Mouse (Mus musculus) adrenal gland, postnatal 0 days (tissue): ENCODE measurements around the gene Rasgrp4. TPM values are rescaled to one million over a fixed set of nuclear protein-coding genes. Genes with fewer than 3 reads are reported as not detected.

ENCODE experiments used
- polyA plus RNA-seq: library from polyadenylated mRNA; unstranded; fragments of >200 nt; fragmentation: Nextera tagmentation; extraction: Ambion mirVana; gene quantifications from 2 replicates; pipeline ENCODE4 v1.2.1, GENCODE M21; 2015

Gene Rasgrp4
- polyA plus RNA-seq: 0.65 and 0.72 TPM in 2 replicates

GRCm38 (mm10) chr7:29134693-29135386 is at the start of gene Rasgrp4:
Rasgrp4 (plus strand) TSS chr7:29134851.

GRCm38 (mm10) chr7:29124970-29125369 is 9.7 kb upstream of the Rasgrp4 start, which contains the start of gene Ryr1:
Ryr1 (minus strand) TSS chr7:29125179.

DNA sequence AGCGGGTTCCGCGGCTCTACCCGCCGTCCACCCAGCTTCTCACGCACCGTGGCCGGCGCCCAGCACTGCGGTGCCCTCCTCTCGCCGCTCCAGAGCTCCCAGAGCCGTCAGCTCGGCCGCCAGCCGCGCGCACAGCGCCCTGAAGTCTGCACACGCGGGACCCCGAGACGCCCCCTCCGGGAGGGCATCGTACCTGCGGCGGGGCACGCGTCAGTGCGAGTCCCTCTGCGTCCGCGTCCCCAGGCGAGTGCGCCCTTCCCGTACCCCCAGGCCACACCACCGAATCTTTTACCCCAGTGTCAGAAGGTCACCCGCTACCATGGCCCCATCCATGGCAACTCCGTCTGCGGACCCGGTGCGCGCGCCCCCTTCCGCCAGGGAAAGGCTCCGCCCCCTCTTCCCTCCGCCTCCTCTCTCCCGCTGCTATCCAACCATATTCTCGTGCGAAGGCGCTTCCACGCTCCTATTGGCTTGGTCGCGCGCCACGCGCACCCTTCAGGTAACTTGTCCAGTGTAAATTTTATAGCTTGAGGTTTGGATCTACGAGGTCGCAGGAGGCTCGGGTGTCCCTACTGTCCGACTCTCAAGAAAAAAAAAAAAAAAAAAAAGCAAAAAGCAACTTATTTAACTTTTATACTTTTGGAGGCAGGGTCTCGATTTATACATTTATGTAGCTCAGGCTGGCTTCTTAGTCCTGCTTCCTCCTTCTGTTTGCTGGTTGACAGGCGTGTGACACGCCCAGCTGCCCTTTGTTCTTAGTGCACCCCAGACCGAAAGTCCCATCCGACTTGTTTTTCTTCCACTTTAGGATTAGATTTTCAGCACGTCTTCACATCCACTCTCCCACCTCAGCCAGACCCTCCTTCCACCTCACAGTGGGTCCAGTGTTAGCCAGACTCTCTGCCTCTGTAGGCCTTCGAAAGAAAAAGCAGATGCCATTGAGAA is 21.5 kb downstream of the Rasgrp4 start, which contains the start of gene Fam98c:
Gene Fam98c, minus strand, starts transcription at position 397 of the 945 bp plus-strand sequence.

GRCm38 (mm10) chr7:29170066-29170754 is 35.6 kb downstream of the Rasgrp4 start, which contains the start of the genes Ggn and Spred3:
Ggn (plus strand) TSS chr7:29170210.
Spred3 (minus strand) TSS chr7:29170411.

DNA sequence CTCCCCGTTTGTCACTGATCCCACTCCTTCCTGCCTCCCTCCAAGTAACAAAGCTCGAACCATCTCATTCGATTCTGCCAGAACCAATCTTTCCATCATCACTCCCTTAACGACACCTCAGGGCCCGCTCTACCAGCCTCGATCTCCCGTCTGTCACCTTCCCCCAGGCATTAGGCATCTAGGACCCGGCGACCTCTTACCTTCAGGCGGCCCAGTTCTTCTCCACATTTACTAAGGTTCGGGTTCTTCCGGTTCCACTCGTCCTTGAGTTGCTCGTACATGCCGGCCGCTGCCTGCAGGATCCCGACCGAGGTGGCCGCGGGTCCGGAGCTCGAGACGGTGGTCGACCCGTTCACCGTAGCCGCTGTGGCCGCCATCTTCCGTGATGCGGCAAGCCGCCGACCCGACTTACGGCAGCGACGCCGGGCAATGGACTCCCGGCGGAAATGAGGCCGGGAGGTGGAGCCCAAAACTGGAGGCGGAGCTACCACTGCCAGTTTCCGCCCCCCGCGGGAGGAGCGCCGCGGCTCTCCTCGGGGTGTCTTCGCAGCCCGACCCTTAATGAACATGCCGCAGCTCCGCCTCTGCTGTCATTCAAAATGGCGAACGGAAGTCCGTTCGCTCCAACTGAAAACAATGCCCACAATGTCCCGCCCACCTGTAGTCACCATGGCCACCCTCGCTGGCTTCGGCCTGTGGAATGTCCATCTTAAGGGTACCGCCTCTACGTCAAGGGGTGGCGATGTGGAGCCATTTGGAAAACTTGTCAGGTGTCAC is 45.6 kb downstream of the Rasgrp4 start, which contains the start of gene Psmd8:
Gene Psmd8, minus strand, starts transcription at position 625 of the 777 bp plus-strand sequence.

Other genes with a start within 250 kb of the Rasgrp4 start
- 121 and 144 TPM in 2 replicates for gene Actn4, start 172.5 kb upstream of the Rasgrp4 start, polyA plus RNA-seq
- gene Eif3k, start 153.0 kb upstream of the Rasgrp4 start, polyA plus RNA-seq: 348 and 365 TPM in 2 replicates
- 2.1 and 8.1 TPM in 2 replicates for gene Map4k1, start 152.8 kb upstream of the Rasgrp4 start, polyA plus RNA-seq
- gene Ryr1, start 9.7 kb upstream of the Rasgrp4 start, polyA plus RNA-seq: 0.41 and 1.5 TPM in 2 replicates
- gene Fam98c, start 21.4 kb downstream of the Rasgrp4 start, polyA plus RNA-seq: 22.0 and 30.3 TPM in 2 replicates
- 0.65 and 1.1 TPM in 2 replicates for gene Ggn, start 35.4 kb downstream of the Rasgrp4 start, polyA plus RNA-seq
- gene Spred3, start 35.6 kb downstream of the Rasgrp4 start, polyA plus RNA-seq: 2.3 and 3.7 TPM in 2 replicates
- gene Psmd8, start 45.9 kb downstream of the Rasgrp4 start, polyA plus RNA-seq: 266 and 370 TPM in 2 replicates
- gene Catsperg1, start 79.2 kb downstream of the Rasgrp4 start, polyA plus RNA-seq: 0.76 and 1.7 TPM in 2 replicates
- gene Kcnk6, start 97.7 kb downstream of the Rasgrp4 start, polyA plus RNA-seq: 0.69 and 1.3 TPM in 2 replicates
- gene Yif1b, start 103.5 kb downstream of the Rasgrp4 start, polyA plus RNA-seq: 75.2 and 79.0 TPM in 2 replicates
- 16.2 and 34.8 TPM in 2 replicates for gene 2200002D01Rik, start 113.6 kb downstream of the Rasgrp4 start, polyA plus RNA-seq
- gene Spint2, start 147.1 kb downstream of the Rasgrp4 start, polyA plus RNA-seq: 67.7 and 134 TPM in 2 replicates
- gene Ppp1r14a, start 154.5 kb downstream of the Rasgrp4 start, polyA plus RNA-seq: 22.7 and 34.9 TPM in 2 replicates
- gene Dpf1, start 169.1 kb downstream of the Rasgrp4 start, polyA plus RNA-seq: 4.8 and 7.1 TPM in 2 replicates